Mouse (Mus musculus): ENCODE results near the gene Arhgef3.
A peak's percentile ranks its signal among the peaks of the same experiment; 100 is the strongest.

Gene Arhgef3

DNA sequence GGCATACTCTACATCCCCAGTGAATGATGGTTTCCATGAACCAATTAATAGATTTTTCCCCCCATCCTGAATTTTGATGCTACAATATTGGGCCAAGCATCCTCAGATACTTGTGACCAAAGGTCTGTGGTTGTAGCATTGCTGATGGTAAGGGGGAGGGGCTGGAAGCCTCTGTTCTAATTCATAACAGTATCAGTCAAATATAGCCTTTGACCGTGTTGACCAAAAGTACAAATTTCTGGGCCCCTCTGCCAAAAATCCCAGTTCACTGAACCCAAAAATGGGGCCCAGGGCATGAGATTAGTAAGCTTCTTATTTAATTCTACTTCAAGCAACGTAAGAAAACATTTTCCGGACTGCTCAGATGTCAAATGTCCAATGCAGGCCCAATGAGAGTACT lies 214.3 kb downstream of the Arhgef3 start:
- DNase-seq = no peak

DNA sequence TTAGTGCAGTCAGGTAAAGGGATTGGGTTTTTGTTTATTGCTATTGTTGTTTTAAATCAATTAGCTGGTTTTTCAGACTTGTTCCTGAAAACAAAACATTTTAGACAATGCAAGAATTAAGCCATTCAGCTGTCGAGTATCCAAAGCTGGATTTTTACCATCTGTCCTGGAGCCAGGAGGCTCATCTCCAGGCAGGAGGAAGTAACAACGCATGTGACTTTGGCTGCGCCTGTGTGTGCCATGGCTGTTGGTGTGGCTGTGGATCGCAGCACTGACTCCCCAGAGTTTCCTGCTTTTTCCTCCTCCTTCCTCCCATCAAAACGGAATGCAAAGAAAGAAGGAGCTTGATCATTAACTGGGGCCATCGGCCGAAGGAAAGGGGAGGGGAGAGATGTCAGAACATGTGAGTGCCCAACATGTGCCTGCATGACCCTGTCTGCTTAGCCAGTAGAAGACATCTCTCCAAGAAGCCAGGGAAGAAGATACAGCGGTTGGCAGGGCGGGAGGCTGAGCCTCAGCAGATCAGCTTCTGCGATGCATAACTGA lies 216.9 kb downstream of the Arhgef3 start:
- no peak for DNase-seq

DNA sequence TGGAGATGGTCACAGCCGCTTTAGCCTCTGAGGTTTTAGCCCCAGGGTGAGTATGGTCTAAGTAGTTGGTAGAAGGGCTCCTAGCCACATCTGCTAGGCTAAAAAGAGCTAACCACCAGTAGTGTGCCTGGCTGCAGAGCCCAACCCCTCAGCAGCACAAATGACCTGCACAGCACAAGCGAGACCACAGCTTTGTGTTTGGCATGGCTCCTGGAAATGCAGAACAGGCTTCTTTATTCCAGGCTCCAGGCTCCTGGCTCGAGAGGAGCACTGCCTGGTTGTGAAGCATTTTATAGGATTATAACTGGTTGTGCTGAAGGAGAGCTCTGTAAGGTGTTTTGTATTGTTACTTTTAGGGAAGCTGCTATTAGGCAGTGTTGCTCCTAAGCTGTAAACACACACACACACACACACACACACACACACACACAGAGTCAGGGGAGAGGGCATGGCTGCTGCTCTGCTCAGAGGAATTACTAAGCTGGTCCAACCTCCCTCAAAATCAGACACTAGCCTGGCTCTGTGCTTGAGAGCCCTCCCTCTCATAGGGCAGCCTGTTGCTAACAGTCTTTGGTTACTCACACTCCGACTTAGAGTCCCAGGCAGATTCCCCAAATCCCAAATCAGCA lies 217.8 kb downstream of the Arhgef3 start:
- DNase-seq = no peak

DNA sequence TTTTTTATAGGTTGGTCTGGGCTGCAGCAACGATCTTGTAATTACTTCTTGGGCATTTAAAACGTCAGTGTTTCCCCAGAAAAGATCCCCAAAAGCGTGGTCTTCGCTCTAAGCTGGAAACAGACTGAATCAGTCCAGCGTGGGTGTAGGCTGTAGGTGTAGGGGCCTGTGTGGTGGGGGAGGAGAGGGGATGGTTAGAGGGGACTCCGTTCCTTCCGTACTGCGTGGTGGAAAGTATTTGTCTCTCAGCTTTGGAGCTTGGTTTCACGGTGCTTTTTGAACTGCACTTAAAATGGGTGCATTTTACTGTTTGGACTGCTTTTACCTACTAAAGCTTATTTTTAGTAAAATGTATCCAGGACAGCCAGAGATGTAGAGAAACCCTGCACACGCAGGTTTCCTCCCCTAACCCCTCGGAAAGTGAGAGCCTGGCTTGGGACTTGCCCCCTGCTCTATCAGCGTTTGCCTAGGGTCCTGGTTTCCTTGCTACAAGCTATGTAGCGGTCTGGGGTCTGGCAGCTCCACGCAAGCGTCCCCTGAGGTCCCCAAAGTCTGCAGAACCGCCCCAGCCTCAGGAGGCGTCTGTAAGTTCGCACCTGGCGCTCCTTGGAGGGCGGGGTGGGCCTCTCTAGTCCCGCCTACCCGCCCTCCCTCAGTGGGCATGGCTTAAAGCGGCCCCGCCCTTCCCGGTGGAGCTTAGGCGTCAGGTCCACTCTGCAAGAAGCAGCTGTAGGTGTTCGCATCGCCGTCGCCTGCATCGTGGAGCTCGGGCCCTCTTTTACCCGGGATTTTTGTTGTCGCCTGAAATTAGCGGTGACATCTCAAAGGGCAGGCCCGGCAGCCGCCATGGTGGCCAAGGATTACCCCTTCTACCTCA lies 220.9 kb downstream of the Arhgef3 start:
- peak; percentile 96 for DNase-seq

DNA sequence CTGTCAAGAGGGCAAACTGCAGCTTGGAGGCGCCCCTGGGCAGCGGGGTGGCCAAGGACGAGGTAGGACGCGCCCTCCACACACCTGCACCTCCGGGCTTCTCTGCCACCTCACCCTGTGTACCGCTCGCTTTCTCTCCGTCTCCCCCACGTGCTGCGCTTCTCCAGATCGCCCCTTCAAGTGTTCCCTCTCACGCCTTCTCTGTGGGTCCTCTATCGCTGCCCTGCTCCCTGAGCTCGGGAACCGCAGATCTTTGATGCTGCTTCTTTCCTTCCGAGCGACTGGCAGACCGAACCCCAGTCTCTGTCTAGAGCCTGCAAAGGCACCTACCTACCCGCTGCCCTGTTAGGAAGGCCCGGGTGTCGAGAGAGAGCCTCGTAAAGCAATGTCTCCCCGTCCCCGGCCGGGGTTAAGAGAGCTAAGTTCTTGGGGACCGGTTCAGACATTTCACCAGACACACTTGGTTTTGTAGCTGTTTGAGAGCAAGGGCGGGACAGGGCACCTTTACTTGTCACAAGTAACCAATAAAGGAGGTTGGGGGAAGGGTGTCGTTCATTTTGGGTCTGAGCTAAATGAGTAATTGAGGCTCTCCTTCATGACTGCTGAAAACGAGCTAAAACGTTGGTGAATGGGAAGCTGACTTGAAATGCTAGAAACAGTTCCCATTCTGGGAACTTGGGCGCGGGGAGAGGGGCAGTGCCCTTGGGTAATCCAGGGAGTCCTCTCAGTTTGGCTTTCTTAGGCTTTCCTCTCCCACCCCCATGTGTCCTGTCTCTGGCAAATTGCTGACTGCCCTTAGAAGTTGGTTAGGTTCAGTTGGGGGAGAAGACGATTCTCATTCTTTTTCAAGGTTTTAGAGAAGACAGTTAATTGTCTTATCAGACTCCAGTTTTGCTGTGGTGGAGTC lies 221.8 kb downstream of the Arhgef3 start:
- DNase-seq = no peak

DNA sequence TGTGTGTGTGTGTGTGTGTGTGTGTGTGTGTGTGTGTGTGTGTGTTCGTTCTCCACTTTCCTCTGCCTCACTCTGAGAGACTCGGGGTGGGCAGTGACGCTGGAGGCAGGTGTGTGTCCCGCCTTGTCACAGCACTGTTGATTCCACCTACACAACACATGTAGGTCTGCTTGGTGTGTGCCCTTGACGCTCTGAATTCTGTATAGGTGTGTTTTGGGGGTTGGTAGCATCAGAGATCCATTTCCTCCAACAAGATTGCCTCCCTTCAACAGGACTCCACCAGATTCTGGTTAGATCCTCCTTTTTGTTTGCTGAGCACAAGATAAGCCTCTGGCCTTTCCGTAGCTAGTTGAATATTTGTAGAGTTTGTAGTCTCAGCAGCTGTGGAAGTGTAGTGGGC lies 222.5 kb downstream of the Arhgef3 start:
- no peak for DNase-seq

DNA sequence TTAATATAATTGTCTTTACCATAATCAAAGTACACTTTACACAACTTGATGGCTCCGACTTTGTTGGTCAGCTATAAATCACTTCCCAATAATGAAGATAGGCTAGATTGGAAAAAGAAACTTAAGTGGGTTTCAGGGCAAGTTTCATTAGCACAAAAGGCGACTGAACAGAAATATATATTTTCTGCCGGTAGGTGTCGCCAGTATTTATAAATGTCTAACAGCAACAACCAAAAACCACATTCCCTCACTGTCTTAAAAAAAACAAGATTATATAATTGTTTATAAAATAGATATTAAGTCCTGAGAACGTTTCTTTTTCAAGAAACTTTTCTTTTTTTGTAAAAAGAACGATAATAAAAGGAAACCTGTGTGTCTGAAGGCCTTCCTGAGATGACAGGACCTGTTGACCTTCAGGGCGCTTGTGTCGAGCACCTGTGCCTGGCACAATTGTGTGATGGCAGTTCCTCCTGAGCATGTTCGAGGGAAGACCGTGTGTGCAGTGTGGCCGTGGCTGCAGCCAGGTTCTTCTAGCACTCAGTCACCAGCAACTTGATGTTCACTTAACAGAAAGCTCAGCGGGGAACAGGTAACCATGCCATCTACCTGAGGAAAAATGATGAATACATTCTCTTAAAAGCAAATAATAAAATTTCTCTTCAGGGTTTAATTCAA lies 223.5 kb downstream of the Arhgef3 start:
- DNase-seq = peak; percentile 48

DNA sequence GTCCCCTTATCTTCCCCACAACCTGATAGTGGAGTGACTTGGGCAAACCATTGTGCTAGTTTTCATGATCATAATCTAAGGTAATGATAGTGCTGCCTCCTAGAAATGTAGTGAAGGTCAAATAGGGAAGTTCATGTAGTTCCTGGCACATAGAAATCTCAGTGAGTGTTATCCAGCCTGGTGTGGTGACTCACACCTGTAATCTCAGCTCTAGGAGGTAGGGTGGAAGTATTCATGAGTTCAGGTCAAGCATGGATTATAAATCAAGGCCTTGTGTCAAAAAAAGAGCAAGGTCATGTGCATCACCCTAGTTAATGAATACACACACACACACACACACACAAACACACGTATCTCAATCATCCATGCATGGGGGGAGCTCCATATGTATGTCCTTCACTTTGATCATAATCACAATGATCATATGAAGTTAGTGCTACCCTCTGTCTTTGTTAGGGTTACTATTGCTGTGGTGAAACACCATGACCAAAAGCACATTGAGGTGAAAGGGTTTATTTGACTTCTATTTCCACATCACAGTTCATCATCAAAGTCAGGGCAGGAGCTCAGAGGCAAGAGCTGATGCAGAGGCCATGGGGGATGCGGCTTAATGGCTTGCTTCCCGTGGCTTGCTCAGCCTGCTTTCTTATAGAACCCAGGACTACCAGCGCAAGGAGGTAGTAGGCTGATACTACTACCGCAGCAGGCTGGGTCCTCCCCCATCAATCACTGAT lies 226.2 kb downstream of the Arhgef3 start:
- DNase-seq = no peak

- DNase-seq = peak; percentile 43
Measured at GRCm38 (mm10) chr14:27341486-27341885, 226.8 kb downstream of the Arhgef3 start.

- DNase-seq = no peak
Measured at GRCm38 (mm10) chr14:27342451-27342850, 227.8 kb downstream of the Arhgef3 start.

- no peak for DNase-seq
Measured at GRCm38 (mm10) chr14:27344250-27344990, 229.7 kb downstream of the Arhgef3 start.

DNA sequence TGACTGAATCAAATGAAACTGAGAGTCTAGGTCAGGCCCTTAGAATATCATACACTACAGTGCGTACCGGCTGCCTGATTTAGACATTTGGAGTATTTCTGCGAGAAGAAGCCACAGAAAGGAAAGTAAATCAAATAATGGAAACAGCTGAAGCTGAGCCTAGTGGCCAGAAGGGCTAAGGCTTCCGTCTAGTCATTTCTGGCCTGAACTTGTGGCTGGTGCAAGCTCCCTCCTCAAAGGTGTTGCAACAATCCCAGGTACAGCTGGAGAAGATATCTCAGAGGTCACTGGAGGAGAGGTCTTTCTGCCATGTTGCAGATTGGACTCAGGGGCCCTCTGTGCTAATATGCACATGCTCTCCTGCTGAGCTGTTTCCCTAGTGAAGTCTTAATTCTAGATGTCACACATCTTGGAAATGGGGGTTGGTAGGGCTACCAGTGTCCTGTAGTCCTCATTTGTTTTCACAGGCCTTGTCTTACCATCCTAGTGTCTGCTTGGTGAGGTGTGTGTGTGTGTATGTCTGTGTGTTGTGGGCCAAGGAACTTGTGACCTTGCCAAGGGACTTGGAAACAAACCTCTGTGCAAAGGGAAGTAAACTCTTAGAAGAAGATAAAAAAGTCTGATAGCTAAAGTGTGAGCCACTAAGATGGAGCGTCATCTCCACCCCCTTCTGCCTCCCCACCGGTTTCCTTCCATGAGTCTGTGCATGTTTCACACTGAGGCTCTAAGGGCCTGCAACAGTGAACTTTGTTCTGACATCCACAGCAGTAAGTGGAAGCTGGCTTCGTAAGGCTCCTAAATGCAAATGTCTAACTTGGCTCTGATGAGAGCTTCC lies 230.6 kb downstream of the Arhgef3 start:
- DNase-seq = peak; percentile 33

DNA sequence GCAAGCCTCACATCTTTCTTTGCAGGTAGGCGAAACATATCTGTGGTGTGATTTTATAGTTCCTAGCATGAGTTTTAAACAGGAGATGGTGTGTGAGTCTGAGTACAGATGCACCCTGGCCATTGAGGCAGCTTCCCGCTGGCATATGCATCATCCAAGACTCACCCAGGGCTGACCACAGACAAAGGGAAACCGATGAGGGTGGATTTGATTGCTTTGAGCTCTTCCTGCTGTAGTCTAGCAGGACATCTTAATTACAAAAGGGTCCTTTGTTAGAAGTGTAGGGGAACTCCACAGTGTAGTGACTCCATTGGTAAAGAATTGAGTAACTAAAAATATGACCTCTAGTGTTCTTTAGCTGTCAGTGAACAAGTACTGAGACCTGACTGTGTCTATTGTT lies 232.5 kb downstream of the Arhgef3 start:
- no peak for DNase-seq

- no peak for DNase-seq
Measured at GRCm38 (mm10) chr14:27347666-27348065, 233.0 kb downstream of the Arhgef3 start.

GRCm38 (mm10) chr14:27348088-27348487 lies 233.4 kb downstream of the Arhgef3 start:
- DNase-seq = no peak

- no peak for DNase-seq
Measured at GRCm38 (mm10) chr14:27348656-27349055, 234.0 kb downstream of the Arhgef3 start.

GRCm38 (mm10) chr14:27349120-27349519 lies 234.4 kb downstream of the Arhgef3 start:
- DNase-seq = no peak

- no peak for DNase-seq
Measured at GRCm38 (mm10) chr14:27349828-27350729, 235.4 kb downstream of the Arhgef3 start.

DNA sequence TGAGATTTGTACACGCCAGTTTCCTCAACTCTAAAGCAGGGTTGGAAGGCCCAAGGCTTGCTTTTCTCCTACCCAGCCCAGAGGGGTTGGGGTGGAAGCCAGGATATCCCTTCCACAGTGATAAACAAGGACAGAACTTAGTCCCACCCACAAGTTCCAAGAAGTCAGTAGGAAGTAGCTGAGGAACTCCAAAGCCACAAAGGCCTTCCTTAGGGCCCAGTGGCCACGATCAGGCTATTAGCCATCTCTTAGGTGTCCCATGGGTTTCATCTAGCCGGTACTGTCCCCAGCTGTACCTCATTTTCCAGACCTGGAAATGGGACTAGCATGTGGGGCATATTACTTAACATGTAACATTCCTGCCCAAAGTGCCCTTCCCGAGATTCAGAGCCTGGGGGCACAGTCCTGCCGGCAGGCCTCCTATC lies 236.4 kb downstream of the Arhgef3 start:
- no peak for DNase-seq
